23 mouse cellular contexts compared by ENCODE assay signal in the genomic region with DNA sequence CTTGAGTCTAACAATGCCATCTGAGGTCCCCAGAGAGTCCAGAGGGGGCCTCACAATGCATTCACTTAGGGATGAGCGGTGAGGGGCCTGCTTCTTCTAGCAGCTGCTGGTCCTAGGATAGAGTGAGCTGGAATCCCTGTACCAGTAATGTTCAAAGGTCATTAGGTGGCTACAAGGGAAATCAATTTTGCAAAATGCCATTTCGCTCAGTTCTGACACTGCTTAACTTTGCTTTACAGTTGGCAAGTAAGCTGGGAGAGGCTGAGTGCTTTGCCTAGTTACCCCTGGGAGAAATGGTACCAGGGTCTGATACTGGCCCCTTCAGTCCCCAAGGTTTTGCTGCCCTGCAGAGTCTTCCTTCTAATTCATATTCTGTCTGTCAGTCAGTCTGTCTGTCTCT. TPM values are rescaled to one million over a fixed set of nuclear protein-coding genes. Genes with fewer than 3 reads are reported as not detected.
DNase-seq lines count a peak whose midpoint lies in the region; ATAC-seq and TF ChIP-seq lines count a peak whose summit lies in the region.
"Had no signal": no experiment of that assay in that cellular context is flagged by ENCODE, and none has a peak within 500 bp of the region (broad histone marks: within the 10 kb centered on the region; RNA-seq: fewer than 3 reads in every experiment).

No protein-coding gene starts in this region.

- peak; percentile 67 for DNase-seq in heart, adult 11 months
- no peak for DNase-seq in heart, adult 2 months
- peak; percentile 58 for DNase-seq in liver, adult 2 months (ENCODE audit: extremely low read depth, low read depth, low spot score)
- DNase-seq in liver, result no peak
- DNase-seq in liver, postnatal 0 days, result no peak
- DNase-seq: adrenal gland, adult 8-10 months; adrenal gland, postnatal 14 days; adrenal gland, postnatal 36 days; B cell, adult 2 months; cerebellum, adult 11-12 months; cerebellum, adult 2 months; cerebellum, adult 9-10 months; cerebellum, postnatal 10 days; cerebellum, postnatal 25 days had no signal

- H3K4me3 ChIP-seq in heart, adult 2 months, result no peak overlapping the region
- no peak overlapping the region for H3K4me3 ChIP-seq in liver, adult 2 months (ENCODE audit: insufficient read depth, low read depth, low read length)
- no peak overlapping the region for H3K4me3 ChIP-seq in liver, embryonic 12.5 days
- H3K4me3 ChIP-seq in liver, embryonic 16.5 days (ENCODE audit: low read depth, low read length), result no peak overlapping the region
- H3K4me3 ChIP-seq in liver, postnatal 0 days (ENCODE audit: low read depth, low read length), result no peak overlapping the region
- H3K4me3 ChIP-seq: embryonic facial prominence, embryonic 10.5 days; embryonic facial prominence, embryonic 12.5 days; forebrain, embryonic 13.5 days had no signal

- TF ChIP-seq EP300 in heart, adult 2 months (IDR thresholded peaks at IDR 0.05; ENCODE audit: insufficient read depth, low read depth, low read length), result no peak
- TF ChIP-seq EP300 in liver, postnatal 0 days (IDR thresholded peaks at IDR 0.05; ENCODE audit: low read depth), result no peak

- no peaks in the 10 kb centered on the region for H3K36me3 ChIP-seq in heart, adult 2 months (ENCODE audit: control insufficient read depth, insufficient read depth, low read length)
- H3K36me3 ChIP-seq in liver, adult 2 months (ENCODE audit: control insufficient read depth, insufficient read depth, low read length), result no peaks in the 10 kb centered on the region; the same call in 1 of the 2 replicates
- H3K36me3 ChIP-seq in liver, embryonic 12.5 days, result peaks cover 85% of the 10 kb centered on the region
- H3K36me3 ChIP-seq in liver, embryonic 16.5 days (ENCODE audit: control insufficient read depth, insufficient read depth), result peaks cover 8% of the 10 kb centered on the region; the same call in 1 of the 2 replicates
- H3K36me3 ChIP-seq in liver, postnatal 0 days (replicated peaks; ENCODE audit: insufficient read depth, low read length), result 0 out of 2 replicates have a peak, but pooled peaks cover 2% of the 10 kb centered on the region

- H3K27me3 ChIP-seq in heart, adult 2 months (ENCODE audit: control insufficient read depth, insufficient read depth, low read length), result no peaks in the 10 kb centered on the region
- H3K27me3 ChIP-seq in liver, adult 2 months (ENCODE audit: control insufficient read depth, insufficient read depth, low read length), result no peaks in the 10 kb centered on the region
- no peaks in the 10 kb centered on the region for H3K27me3 ChIP-seq in liver, embryonic 12.5 days (replicated peaks)
- no peaks in the 10 kb centered on the region for H3K27me3 ChIP-seq in liver, embryonic 16.5 days (ENCODE audit: control insufficient read depth, insufficient read depth, low read depth, low read length)
- H3K27me3 ChIP-seq in liver, postnatal 0 days (ENCODE audit: insufficient read depth, low read length), result no peaks in the 10 kb centered on the region
- H3K27me3 ChIP-seq: CH12.LX; embryonic facial prominence, embryonic 12.5 days; forebrain, embryonic 13.5 days; Patski had no signal

- no peak for TF ChIP-seq POLR2A in heart, adult 2 months (IDR thresholded peaks at IDR 0.05; ENCODE audit: insufficient read depth, low read depth, low read length)
- no peak for TF ChIP-seq POLR2A in liver, adult 2 months (IDR thresholded peaks at IDR 0.05; ENCODE audit: extremely low read depth, insufficient read depth, low read length)

- no peak for TF ChIP-seq CTCF in heart, adult 2 months (IDR thresholded peaks at IDR 0.05)
- TF ChIP-seq CTCF in liver, adult 2 months (IDR thresholded peaks at IDR 0.05; ENCODE audit: low read depth, low read length), result no peak
- TF ChIP-seq CTCF in liver, postnatal 0 days (IDR thresholded peaks at IDR 0.05; ENCODE audit: low read depth), result no peak

- H3K9me3 ChIP-seq in liver, embryonic 12.5 days (replicated peaks), result 0 out of 2 replicates have a peak, but pooled peaks cover 8% of the 10 kb centered on the region
- no peaks in the 10 kb centered on the region for H3K9me3 ChIP-seq in liver, embryonic 16.5 days (replicated peaks; ENCODE audit: control insufficient read depth, low read length)
- H3K9me3 ChIP-seq in liver, postnatal 0 days (ENCODE audit: low read length), result no peaks in the 10 kb centered on the region; the same call in 1 of the 2 replicates
- H3K9me3 ChIP-seq: embryonic facial prominence, embryonic 12.5 days; forebrain, embryonic 13.5 days had no signal

- H3K4me2 ChIP-seq in liver, embryonic 12.5 days, result no peak overlapping the region
- no peak overlapping the region for H3K4me2 ChIP-seq in liver, embryonic 16.5 days (ENCODE audit: low read depth, low read length)
- no peak overlapping the region for H3K4me2 ChIP-seq in liver, postnatal 0 days (ENCODE audit: low read depth, low read length)
- H3K4me2 ChIP-seq: embryonic facial prominence, embryonic 12.5 days; forebrain, embryonic 13.5 days had no signal

- H3K79me2 ChIP-seq in heart, adult 2 months (replicated peaks; ENCODE audit: control insufficient read depth, insufficient read depth, low read length), result no peaks in the 10 kb centered on the region
- no peaks in the 10 kb centered on the region for H3K79me2 ChIP-seq in liver, adult 2 months (ENCODE audit: control insufficient read depth, insufficient read depth, low read length)

- no peaks in the 10 kb centered on the region for H3K4me1 ChIP-seq in heart, adult 2 months (ENCODE audit: control insufficient read depth, insufficient read depth, low read length)
- H3K4me1 ChIP-seq in liver, adult 2 months (ENCODE audit: control insufficient read depth, insufficient read depth, low read length), result peaks cover 4% of the 10 kb centered on the region
- H3K4me1 ChIP-seq in liver, embryonic 12.5 days, result peaks cover 12% of the 10 kb centered on the region
- no peaks in the 10 kb centered on the region for H3K4me1 ChIP-seq in liver, embryonic 16.5 days (ENCODE audit: control insufficient read depth, low read depth, low read length)
- peaks cover 4% of the 10 kb centered on the region; the same call in 1 of the 2 replicates for H3K4me1 ChIP-seq in liver, postnatal 0 days (ENCODE audit: insufficient read depth)
- H3K4me1 ChIP-seq: embryonic facial prominence, embryonic 10.5 days; embryonic facial prominence, embryonic 12.5 days; forebrain, embryonic 13.5 days had no signal

- intact Hi-C loops in heart, adult 2 months (cut with DNase I), result no loop called here

- H3K27ac ChIP-seq in heart, adult 2 months, result no peak overlapping the region
- H3K27ac ChIP-seq in liver, adult 2 months (replicated peaks; ENCODE audit: insufficient read depth, low read depth, low read length), result 0 out of 2 replicates have a peak overlapping the region, but pooled peaks have one; percentile 37
- no peak overlapping the region for H3K27ac ChIP-seq in liver, embryonic 12.5 days
- H3K27ac ChIP-seq in liver, embryonic 16.5 days (ENCODE audit: low read length), result 0 out of 2 replicates have a peak overlapping the region, but pooled peaks have one; percentile 13
- peak overlapping the region; percentile 11 for H3K27ac ChIP-seq in liver, postnatal 0 days (ENCODE audit: low read depth)
- H3K27ac ChIP-seq: embryonic facial prominence, embryonic 10.5 days; embryonic facial prominence, embryonic 12.5 days; forebrain, embryonic 13.5 days had no signal

- no peak for ATAC-seq in liver, embryonic 12.5 days
- ATAC-seq in liver, embryonic 16.5 days (ENCODE audit: low read depth), result peak; percentile 28; the same call in 1 of the 2 replicates
- peak; percentile 44; the same call in 1 of the 2 replicates for ATAC-seq in liver, postnatal 0 days
- ATAC-seq: forebrain, embryonic 13.5 days; Patski had no signal

- WGBS in heart, adult 2 months, result 86% methylated on average over 2 of the region's 2 CpGs
- WGBS in liver, adult 2 months, result 37% methylated on average over 2 of the region's 2 CpGs
- WGBS in liver, embryonic 12.5 days (ENCODE audit: insufficient replicate concordance), result 83% methylated on average over 2 of the region's 2 CpGs
- 73% methylated on average over 2 of the region's 2 CpGs for WGBS in liver, embryonic 16.5 days (ENCODE audit: insufficient replicate concordance)
- 64% methylated on average over 2 of the region's 2 CpGs for WGBS in liver, postnatal 0 days (ENCODE audit: insufficient replicate concordance)

- no peak overlapping the region for H3K9ac ChIP-seq in heart, adult 2 months (ENCODE audit: low read depth, low read length)
- no peak overlapping the region for H3K9ac ChIP-seq in liver, adult 2 months (ENCODE audit: low read depth, low read length)
- no peak overlapping the region for H3K9ac ChIP-seq in liver, embryonic 12.5 days
- H3K9ac ChIP-seq in liver, embryonic 16.5 days (ENCODE audit: low read depth, low read length), result no peak overlapping the region
- H3K9ac ChIP-seq in liver, postnatal 0 days (replicated peaks), result no peak overlapping the region
- H3K9ac ChIP-seq: embryonic facial prominence, embryonic 12.5 days; forebrain, embryonic 13.5 days had no signal

RNA-seq across cellular contexts. Expression of a gene that starts 16.4 kb away (rescaled TPM):
- total RNA-seq in heart, adult 2 months (2021), result 1 to 10 TPM; 1.8 to 2.0 TPM
- 1.8 and 3.2 TPM in 2 replicates for polyA plus RNA-seq in heart, adult 2 months (2012; rRNA removed)
- total RNA-seq in liver, adult 2 months (2014; rRNA removed), result 2.8 TPM in 2 replicates
- 2.1 and 2.7 TPM in 2 replicates for polyA plus RNA-seq in liver, adult 2 months (2012; rRNA removed)
- polyA plus RNA-seq in liver, embryonic 12.5 days (2016; fragmentation: Nextera tagmentation; extraction: Ambion mirVana), result 6.9 and 7.3 TPM in 2 replicates
- 3.0 and 3.3 TPM in 2 replicates for polyA plus RNA-seq in liver, embryonic 16.5 days (2015; fragmentation: Nextera tagmentation; extraction: Ambion mirVana)
- polyA plus RNA-seq in liver, postnatal 0 days (2015; fragmentation: Nextera tagmentation; extraction: Ambion mirVana), result 1.8 and 2.1 TPM in 2 replicates

RNA-seq across cellular contexts. Expression of a gene that starts 35.2 kb away (rescaled TPM):
- total RNA-seq in heart, adult 2 months (2021), result 100 to 1,000 TPM; 129 to 131 TPM
- polyA plus RNA-seq in heart, adult 2 months (2012; rRNA removed), result 52.2 and 94.2 TPM in 2 replicates
- total RNA-seq in liver, adult 2 months (2014; rRNA removed), result 39.5 and 42.6 TPM in 2 replicates
- polyA plus RNA-seq in liver, adult 2 months (2012; rRNA removed), result 24.1 and 26.8 TPM in 2 replicates
- 147 and 157 TPM in 2 replicates for polyA plus RNA-seq in liver, embryonic 12.5 days (2016; fragmentation: Nextera tagmentation; extraction: Ambion mirVana)
- polyA plus RNA-seq in liver, embryonic 16.5 days (2015; fragmentation: Nextera tagmentation; extraction: Ambion mirVana), result 195 and 201 TPM in 2 replicates
- 162 and 173 TPM in 2 replicates for polyA plus RNA-seq in liver, postnatal 0 days (2015; fragmentation: Nextera tagmentation; extraction: Ambion mirVana)

RNA-seq across cellular contexts. Expression of a gene that starts 35.4 kb away (rescaled TPM):
- 100 to 1,000 TPM; 100 to 111 TPM for total RNA-seq in heart, adult 2 months (2021)
- 46.0 and 67.2 TPM in 2 replicates for polyA plus RNA-seq in heart, adult 2 months (2012; rRNA removed)
- total RNA-seq in liver, adult 2 months (2014; rRNA removed), result 50.9 and 53.3 TPM in 2 replicates
- 27.3 and 29.5 TPM in 2 replicates for polyA plus RNA-seq in liver, adult 2 months (2012; rRNA removed)
- 162 and 163 TPM in 2 replicates for polyA plus RNA-seq in liver, embryonic 12.5 days (2016; fragmentation: Nextera tagmentation; extraction: Ambion mirVana)
- 69.5 and 77.5 TPM in 2 replicates for polyA plus RNA-seq in liver, embryonic 16.5 days (2015; fragmentation: Nextera tagmentation; extraction: Ambion mirVana)
- polyA plus RNA-seq in liver, postnatal 0 days (2015; fragmentation: Nextera tagmentation; extraction: Ambion mirVana), result 47.5 and 48.2 TPM in 2 replicates

RNA-seq across cellular contexts. Expression of a gene that starts 35.5 kb away (rescaled TPM):
- 10 to 100 TPM; 10.7 to 10.8 TPM for total RNA-seq in heart, adult 2 months (2021)
- polyA plus RNA-seq in heart, adult 2 months (2012; rRNA removed), result 5.3 and 8.2 TPM in 2 replicates
- total RNA-seq in liver, adult 2 months (2014; rRNA removed), result 4.9 and 5.2 TPM in 2 replicates
- polyA plus RNA-seq in liver, adult 2 months (2012; rRNA removed), result 5.0 and 5.7 TPM in 2 replicates
- polyA plus RNA-seq in liver, embryonic 12.5 days (2016; fragmentation: Nextera tagmentation; extraction: Ambion mirVana), result 9.8 and 10.8 TPM in 2 replicates
- polyA plus RNA-seq in liver, embryonic 16.5 days (2015; fragmentation: Nextera tagmentation; extraction: Ambion mirVana), result 5.1 and 5.9 TPM in 2 replicates
- 5.1 and 5.4 TPM in 2 replicates for polyA plus RNA-seq in liver, postnatal 0 days (2015; fragmentation: Nextera tagmentation; extraction: Ambion mirVana)

RNA-seq across cellular contexts. Expression of a gene that starts 39.1 kb away (rescaled TPM):
- total RNA-seq in heart, adult 2 months (2021), result not detected
- polyA plus RNA-seq in heart, adult 2 months (2012; rRNA removed), result not detected in 2 replicates
- not detected in 2 replicates for total RNA-seq in liver, adult 2 months (2014; rRNA removed)
- not detected in 2 replicates for polyA plus RNA-seq in liver, adult 2 months (2012; rRNA removed)
- not detected in 2 replicates for polyA plus RNA-seq in liver, embryonic 12.5 days (2016; fragmentation: Nextera tagmentation; extraction: Ambion mirVana)
- polyA plus RNA-seq in liver, embryonic 16.5 days (2015; fragmentation: Nextera tagmentation; extraction: Ambion mirVana), result 0.09 TPM in 1 of 2 replicates, not detected in the other
- 0.28 TPM in 1 of 2 replicates, not detected in the other for polyA plus RNA-seq in liver, postnatal 0 days (2015; fragmentation: Nextera tagmentation; extraction: Ambion mirVana)
- total RNA-seq: adrenal gland, postnatal 14 days; CH12.LX had no signal
- polyA plus RNA-seq: cerebellum, adult 2 months; cortical plate, adult 2 months; G1E had no signal

Comparison
In these comparisons a context has a peak if more than half of its experiments do, and no peak if none do; other contexts are left out.
1. DNase-seq: peak in heart, adult 11 months (single experiment) and liver, adult 2 months (single experiment); none in heart, adult 2 months (0 of 2), liver (single experiment) and liver, postnatal 0 days (single experiment).
2. H3K27ac ChIP-seq: peak in liver, adult 2 months (single experiment), liver, embryonic 16.5 days (single experiment) and liver, postnatal 0 days (single experiment); none in heart, adult 2 months (single experiment) and liver, embryonic 12.5 days (single experiment).